Mouse (Mus musculus): ENCODE results near the gene Hvcn1.

Gene Hvcn1

GRCm38 (mm10) chr5:122267136-122267535, 60.5 kb downstream of the Hvcn1 start:
- no peak for DNase-seq (ENCODE audit: extremely low spot score, low spot score)

- DNase-seq (ENCODE audit: extremely low spot score, low spot score), result peak; percentile 58
Observed at GRCm38 (mm10) chr5:122267899-122268298, 61.3 kb downstream of the Hvcn1 start.

- DNase-seq (ENCODE audit: extremely low spot score, low spot score), result no peak
Observed at GRCm38 (mm10) chr5:122268858-122269604, 62.4 kb downstream of the Hvcn1 start.

- DNase-seq (ENCODE audit: extremely low spot score, low spot score), result no peak
Observed at GRCm38 (mm10) chr5:122272821-122273220, 66.2 kb downstream of the Hvcn1 start.

- DNase-seq (ENCODE audit: extremely low spot score, low spot score), result no peak
Observed at GRCm38 (mm10) chr5:122274785-122275184, 68.2 kb downstream of the Hvcn1 start.

GRCm38 (mm10) chr5:122278946-122279345, 72.3 kb downstream of the Hvcn1 start:
- no peak for DNase-seq (ENCODE audit: extremely low spot score, low spot score)

GRCm38 (mm10) chr5:122279799-122280421, 73.3 kb downstream of the Hvcn1 start:
- no peak for DNase-seq (ENCODE audit: extremely low spot score, low spot score)

- DNase-seq (ENCODE audit: extremely low spot score, low spot score), result no peak
Observed at GRCm38 (mm10) chr5:122280422-122280826, 73.8 kb downstream of the Hvcn1 start.

GRCm38 (mm10) chr5:122280827-122281462, 74.3 kb downstream of the Hvcn1 start:
- DNase-seq (ENCODE audit: extremely low spot score, low spot score), result no peak

GRCm38 (mm10) chr5:122283828-122284182, 77.2 kb downstream of the Hvcn1 start:
- DNase-seq (ENCODE audit: extremely low spot score, low spot score), result no peak

- peak; percentile 90 for DNase-seq (ENCODE audit: extremely low spot score, low spot score)
Observed at GRCm38 (mm10) chr5:122284183-122285028, 77.8 kb downstream of the Hvcn1 start, which contains the start of gene Pptc7. Gene Pptc7, plus strand, starts transcription at chr5:122284365.

GRCm38 (mm10) chr5:122285029-122285766, 78.6 kb downstream of the Hvcn1 start:
- no peak for DNase-seq (ENCODE audit: extremely low spot score, low spot score)

- no peak for DNase-seq (ENCODE audit: extremely low spot score, low spot score)
Observed at GRCm38 (mm10) chr5:122285767-122286150, 79.2 kb downstream of the Hvcn1 start.

- DNase-seq (ENCODE audit: extremely low spot score, low spot score), result no peak
Observed at GRCm38 (mm10) chr5:122286191-122286590, 79.6 kb downstream of the Hvcn1 start.

- DNase-seq (ENCODE audit: extremely low spot score, low spot score), result no peak
Observed at GRCm38 (mm10) chr5:122287026-122287425, 80.4 kb downstream of the Hvcn1 start.

GRCm38 (mm10) chr5:122288147-122288811, 81.7 kb downstream of the Hvcn1 start:
- DNase-seq (ENCODE audit: extremely low spot score, low spot score), result no peak

- no peak for DNase-seq (ENCODE audit: extremely low spot score, low spot score)
Observed at GRCm38 (mm10) chr5:122291149-122291548, 84.5 kb downstream of the Hvcn1 start.
